Mouse (Mus musculus): ENCODE results near the gene Ncoa7. TPM values are rescaled to one million over a fixed set of nuclear protein-coding genes. Genes with fewer than 3 reads are reported as not detected.
A peak's percentile ranks its signal among the peaks of the same experiment; 100 is the strongest.

Gene Ncoa7
- total RNA-seq, 2 experiments from 2014 or later: 97.2 to 104 TPM

- DNase-seq (ENCODE audit: extremely low spot score in 1 of 2, low spot score in 2 of 2): peak in 1 of 2 experiments; percentile 23
- no peak for TF ChIP-seq CTCF (IDR thresholded peaks at IDR 0.05)
- H3K27ac ChIP-seq: peak overlapping the region; percentile 84
- intact Hi-C loops (cut with DNase I): loop anchor here (5.0 kb wide), 1 partner anchor 212 kb away; no protein-coding TSS in a partner anchor
- H3K4me3 ChIP-seq: peak overlapping the region; percentile 62
Measured at GRCm38 (mm10) chr10:30600094-30600534, 203.0 kb downstream of the Ncoa7 start.

DNA sequence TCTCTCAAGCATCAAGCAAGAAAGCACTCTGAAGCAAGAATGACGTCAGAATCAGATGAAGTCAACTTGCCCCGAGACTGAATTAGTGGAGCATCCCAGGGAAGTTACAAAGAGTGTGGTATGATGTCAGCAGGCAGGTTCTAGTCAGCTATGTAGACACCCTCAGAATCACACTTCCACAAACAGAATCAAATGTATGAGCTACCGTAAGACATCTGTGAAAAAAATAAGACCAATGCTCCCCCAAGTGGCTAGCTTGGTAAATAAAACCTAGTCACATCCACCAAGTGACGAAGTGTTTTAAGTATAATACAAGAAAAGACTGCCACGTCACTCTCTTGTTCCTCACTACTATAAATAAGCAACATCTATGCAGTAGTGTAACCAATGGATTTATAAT is 216.1 kb downstream of the Ncoa7 start:
- TF ChIP-seq CTCF (IDR thresholded peaks at IDR 0.05): peak; percentile 52
- Histone ChIP-seq H3K4me3 (no peak overlapping the region), H3K27ac (no peak overlapping the region)
- DNase-seq (ENCODE audit: extremely low spot score in 1 of 2, low spot score in 2 of 2): no peak
- intact Hi-C loops (cut with DNase I): loop anchor here (5.0 kb wide), 1 partner anchor 1055 kb away; no protein-coding TSS in a partner anchor

DNA sequence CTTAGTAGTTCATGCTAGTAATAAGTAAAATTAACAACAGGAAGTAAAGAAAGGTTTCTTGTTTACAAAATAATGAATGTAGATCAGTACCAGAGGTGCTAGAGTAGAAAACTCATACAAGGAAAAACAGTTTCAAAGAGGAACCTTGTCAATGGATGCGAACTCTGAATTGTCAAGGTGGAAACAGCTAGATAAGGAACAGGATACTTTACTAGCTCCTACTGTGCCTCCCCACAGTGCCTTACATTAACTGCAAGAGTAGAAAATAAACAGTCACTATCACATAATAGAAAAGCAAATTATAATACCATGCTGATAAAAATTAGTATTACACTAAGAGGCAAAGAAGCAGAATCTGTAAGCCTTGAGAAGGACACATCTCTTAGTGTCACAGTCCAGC is 217.4 kb downstream of the Ncoa7 start:
- intact Hi-C loops (cut with DNase I): loop anchor here (5.0 kb wide), 1 partner anchor 1053 kb away; no protein-coding TSS in a partner anchor
- no peak for DNase-seq (ENCODE audit: extremely low spot score in 1 of 2, low spot score in 2 of 2)
- H3K4me3 ChIP-seq: no peak overlapping the region
- no peak for TF ChIP-seq CTCF (IDR thresholded peaks at IDR 0.05)
- H3K27ac ChIP-seq: no peak overlapping the region

Other genes starting within 250 kb of the Ncoa7 start
- 10 to 100 TPM in 1 of 2 experiments, 1 to 10 TPM in 1; 8.0 to 11.3 TPM for gene Trmt11, start 202.6 kb downstream of the Ncoa7 start, total RNA-seq (2021)
- gene Hint3, start 173.7 kb downstream of the Ncoa7 start, total RNA-seq (2021): 10 to 100 TPM; 44.8 to 45.5 TPM
- 1 to 10 TPM; 6.2 to 6.9 TPM for gene Hey2, start 39.5 kb upstream of the Ncoa7 start, total RNA-seq (2021)